Mouse (Mus musculus) liver, embryonic 14.5 days (tissue): Measurements from ENCODE around the gene Pkdcc. TPM values are rescaled to one million over a fixed set of nuclear protein-coding genes. Genes with fewer than 3 reads are reported as not detected.

Experiments
- ATAC-seq: fragments of 200-750 bp; cut with Nextera tagmentation; 2 replicates; pipeline ENCODE4 v1.8.0; 2017; ENCODE audit warnings: moderate number of reproducible peaks, mild to moderate bottlenecking, moderate library complexity; ENCODE audit not compliant: insufficient read depth
- DNase-seq, 3 experiments: peaks; one replicate each; pipeline ENCODE4 v3.0.0-alpha.2; 2012 to 2013; ENCODE audit warnings: low read depth in 3 of 3, low spot score in 3 of 3
- H3K27ac ChIP-seq: fragments of 300-500 bp; sonication (generic); 2 replicates; pipeline ENCODE4 v1.5.1; 2014; ENCODE audit warnings: moderate library complexity, mild to moderate bottlenecking, control low read depth, inconsistent platforms
- H3K27me3 ChIP-seq: fragments of 300-500 bp; sonication (generic); 2 replicates; pipeline ENCODE4 v1.6.1; 2014; ENCODE audit warnings: mild to moderate bottlenecking, low read length, moderate library complexity; ENCODE audit not compliant: control insufficient read depth, insufficient read depth
- H3K36me3 ChIP-seq: fragments of 300-500 bp; sonication (generic); replicated peaks from 2 replicates; pipeline ENCODE4 v1.6.1; 2014; ENCODE audit warnings: low read depth; ENCODE audit not compliant: control insufficient read depth, insufficient read depth
- H3K4me1 ChIP-seq, 2 experiments: fragments of 200-500 bp in 1 of 2; fragments of 300-500 bp in 1 of 2; sonication (generic) in 1 of 2; replicated peaks; 2 replicates each; pipeline ENCODE4 v1.6.1; 2012 to 2014; ENCODE audit warnings: antibody characterized with exemption in 1 of 2, inconsistent platforms in 1 of 2, low read length in 1 of 2; ENCODE audit not compliant: control insufficient read depth in 2 of 2, insufficient read depth in 2 of 2
- H3K4me2 ChIP-seq: fragments of 300-500 bp; sonication (generic); 2 replicates; pipeline ENCODE4 v1.6.1; 2014; ENCODE audit warnings: low read depth, mild to moderate bottlenecking, control low read depth, moderate library complexity
- H3K4me3 ChIP-seq, 2 experiments: fragments of 200-500 bp in 1 of 2; fragments of 300-500 bp in 1 of 2; sonication (generic) in 1 of 2; 2 replicates each; pipeline ENCODE4 v1.5.1; 2012 to 2014; ENCODE audit warnings: low read depth in 2 of 2, low read length in 2 of 2, mild to moderate bottlenecking in 2 of 2, control low read depth in 1 of 2, inconsistent platforms in 1 of 2, moderate library complexity in 1 of 2; ENCODE audit not compliant: insufficient read depth in 1 of 2
- H3K9ac ChIP-seq: fragments of 300-500 bp; sonication (generic); replicated peaks from 2 replicates; pipeline ENCODE4 v1.6.1; 2014; ENCODE audit warnings: mild to moderate bottlenecking, control low read depth, moderate library complexity
- H3K9me3 ChIP-seq: fragments of 300-500 bp; sonication (generic); 2 replicates; pipeline ENCODE4 v1.6.1; 2016; ENCODE audit warnings: low read length, mixed read lengths; ENCODE audit not compliant: control insufficient read depth
- CTCF ChIP-seq: IDR thresholded peaks from 2 replicates; pipeline ENCODE4 v1.5.1; 2016; ENCODE audit warnings: antibody characterized with exemption, low read depth, control low read depth
- EP300 ChIP-seq: IDR thresholded peaks from 2 replicates; pipeline ENCODE4 v1.6.1; 2016; ENCODE audit warnings: antibody characterized with exemption, low read depth
- WGBS: fragments of 180-500 bp; shearing (Covaris S2); extraction: QIAGEN DNeasy Blood & Tissue Kit; methylation state at CpG from one replicate; pipeline ENCODE4 v1.1.7; 2014; ENCODE audit not compliant: insufficient replicate concordance; 5-methylcytosine and 5-hydroxymethylcytosine counted together
- polyA plus RNA-seq, 2 experiments: library from polyadenylated mRNA; depleted of rRNA in 1 of 2; stranded (reverse) in 1 of 2; unstranded in 1 of 2; fragments of >200 nt; fragmentation: Nextera tagmentation in 1 of 2; extraction: Ambion mirVana in 1 of 2; gene quantifications; 2 replicates each; pipeline versions ENCODE4 v1.2.1 to v1.2.3; 2012 to 2014

Pkdcc gene
- polyA plus RNA-seq (2012; rRNA removed) (14.7 and 15.3 TPM in 2 replicates), polyA plus RNA-seq (2014; fragmentation: Nextera tagmentation; extraction: Ambion mirVana) (2.3 and 2.8 TPM in 2 replicates)

DNA sequence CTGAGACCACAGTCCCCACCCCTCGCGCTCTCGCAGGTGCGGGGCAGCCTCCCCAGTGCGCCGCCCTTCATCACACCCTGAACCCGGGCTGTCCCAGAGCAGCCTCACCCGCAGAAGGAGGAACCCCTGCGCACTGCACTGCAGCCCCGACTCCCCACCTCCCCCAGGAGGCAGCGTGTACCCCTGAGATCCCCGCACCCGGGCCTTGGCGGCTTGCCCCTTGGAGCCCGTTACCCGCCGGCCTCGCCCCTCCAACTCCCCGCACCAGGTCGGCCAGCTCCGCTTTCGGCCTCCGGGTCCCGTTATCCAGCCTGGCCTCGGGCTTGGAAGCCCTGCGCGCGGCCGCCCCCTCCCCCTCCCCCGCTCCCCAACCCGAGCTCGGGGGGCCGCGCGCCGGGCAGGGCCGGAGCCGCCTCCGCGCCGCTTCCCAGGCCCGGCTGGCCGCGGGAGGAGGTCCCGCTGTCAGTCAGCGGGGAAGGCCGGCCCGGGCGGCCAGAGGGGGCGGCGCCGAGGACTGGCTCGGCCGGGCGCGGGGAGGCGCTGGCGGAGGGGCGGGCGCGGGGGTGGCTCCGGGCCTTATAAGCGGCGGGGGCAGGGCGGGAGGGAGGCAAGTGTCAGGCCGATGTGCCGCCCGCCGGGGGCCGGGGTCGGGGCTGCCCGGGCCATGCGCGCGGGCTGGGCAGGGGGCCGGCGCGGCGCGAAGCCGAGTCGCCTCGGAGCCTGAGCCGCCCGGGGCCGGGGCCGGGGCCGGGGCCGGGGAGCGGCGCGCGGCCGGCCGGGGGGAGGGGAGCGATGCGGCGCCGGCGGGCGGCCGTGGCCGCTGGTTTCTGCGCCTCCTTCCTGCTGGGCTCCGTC is at the start of gene Pkdcc:
TSS of gene Pkdcc (plus strand) at position 619 of the 855 bp plus-strand sequence.
- H3K27ac ChIP-seq, result no peak within 1 kb of the TSS
- H3K27me3 ChIP-seq, result peaks cover 29% of the 10 kb centered on the region
- H3K4me1 ChIP-seq, result peaks cover 0 to 19% of the 10 kb centered on the region in 2 experiments; a peak in 2 of 4 replicates
- DNase-seq, result peak in 2 of 3 experiments; percentile 22 to 26
- TF ChIP-seq CTCF (no peak), EP300 (no peak)
- H3K4me3 ChIP-seq, result peak within 1 kb of the TSS; percentile 48 to 56
- peak within 1 kb of the TSS; percentile 40 for H3K9ac ChIP-seq
- H3K36me3 ChIP-seq, result no peaks in the 10 kb centered on the region
- under 1% methylated on average over 69 of the region's 105 CpGs for WGBS
- H3K9me3 ChIP-seq, result no peaks in the 10 kb centered on the region
- ATAC-seq, result peak; percentile 73
- peak within 1 kb of the TSS; percentile 59 for H3K4me2 ChIP-seq

DNA sequence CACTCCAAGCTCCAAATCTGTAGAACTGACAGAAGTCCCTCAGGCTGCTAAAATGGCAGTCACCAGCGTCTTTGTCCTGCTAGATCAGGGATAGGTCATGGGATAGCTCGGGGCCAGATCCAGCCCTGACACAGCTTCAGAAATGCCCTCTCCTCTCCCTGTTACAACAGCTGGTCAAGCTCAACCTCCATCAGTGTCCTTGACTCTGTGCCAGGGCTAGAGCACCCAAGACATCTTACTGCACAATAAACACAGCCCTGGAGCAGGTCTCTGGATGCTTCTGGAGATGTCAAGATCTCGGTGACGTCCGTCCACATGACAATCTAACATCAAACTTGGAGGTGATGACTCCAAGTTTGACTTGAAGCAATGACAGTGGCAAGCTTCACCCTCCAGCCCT is 48.9 kb upstream of the Pkdcc start:
- DNase-seq (no peak), ATAC-seq (no peak)
- WGBS, result 58% methylated on average over 5 of the region's 5 CpGs
- Histone ChIP-seq H3K27ac (no peak overlapping the region), H3K9me3 (no peaks in the 10 kb centered on the region), H3K4me2 (no peak overlapping the region), H3K9ac (no peak overlapping the region), H3K4me3 (no peak overlapping the region), H3K4me1 (no peaks in the 10 kb centered on the region; a peak in 1 of 4 replicates), H3K36me3 (no peaks in the 10 kb centered on the region), H3K27me3 (no peaks in the 10 kb centered on the region)
- TF ChIP-seq EP300 (no peak), CTCF (no peak)

DNA sequence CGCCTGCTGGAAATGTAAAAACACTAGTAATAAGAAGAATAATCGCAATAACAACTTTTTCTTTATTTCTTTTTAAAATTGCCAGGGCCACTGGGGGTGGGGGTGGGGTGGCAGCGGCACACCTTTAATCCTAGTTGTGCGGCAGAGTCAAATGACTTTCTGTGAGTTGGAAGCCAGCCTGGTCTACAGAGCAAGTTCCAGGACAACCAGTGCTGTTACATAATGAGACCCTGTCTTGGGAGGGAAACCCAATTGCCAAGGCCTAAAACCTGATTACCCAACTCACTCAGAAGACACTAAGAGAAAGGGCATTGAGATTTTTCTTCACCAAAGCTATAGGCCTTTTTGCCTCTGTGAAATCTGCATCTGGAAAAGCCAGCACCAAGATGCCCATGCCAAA is 38.9 kb upstream of the Pkdcc start:
- H3K36me3 ChIP-seq, result no peaks in the 10 kb centered on the region
- H3K27me3 ChIP-seq, result no peaks in the 10 kb centered on the region
- no peak for ATAC-seq
- peaks cover 0 to 10% of the 10 kb centered on the region in 2 experiments; a peak in 2 of 4 replicates for H3K4me1 ChIP-seq
- no peak overlapping the region for H3K27ac ChIP-seq
- no peak overlapping the region for H3K4me2 ChIP-seq
- H3K9ac ChIP-seq, result no peak overlapping the region
- H3K4me3 ChIP-seq, result no peak overlapping the region
- no peaks in the 10 kb centered on the region for H3K9me3 ChIP-seq
- 71% methylated on average over 4 of the region's 4 CpGs for WGBS
- no peak for TF ChIP-seq EP300
- no peak for TF ChIP-seq CTCF
- no peak for DNase-seq

DNA sequence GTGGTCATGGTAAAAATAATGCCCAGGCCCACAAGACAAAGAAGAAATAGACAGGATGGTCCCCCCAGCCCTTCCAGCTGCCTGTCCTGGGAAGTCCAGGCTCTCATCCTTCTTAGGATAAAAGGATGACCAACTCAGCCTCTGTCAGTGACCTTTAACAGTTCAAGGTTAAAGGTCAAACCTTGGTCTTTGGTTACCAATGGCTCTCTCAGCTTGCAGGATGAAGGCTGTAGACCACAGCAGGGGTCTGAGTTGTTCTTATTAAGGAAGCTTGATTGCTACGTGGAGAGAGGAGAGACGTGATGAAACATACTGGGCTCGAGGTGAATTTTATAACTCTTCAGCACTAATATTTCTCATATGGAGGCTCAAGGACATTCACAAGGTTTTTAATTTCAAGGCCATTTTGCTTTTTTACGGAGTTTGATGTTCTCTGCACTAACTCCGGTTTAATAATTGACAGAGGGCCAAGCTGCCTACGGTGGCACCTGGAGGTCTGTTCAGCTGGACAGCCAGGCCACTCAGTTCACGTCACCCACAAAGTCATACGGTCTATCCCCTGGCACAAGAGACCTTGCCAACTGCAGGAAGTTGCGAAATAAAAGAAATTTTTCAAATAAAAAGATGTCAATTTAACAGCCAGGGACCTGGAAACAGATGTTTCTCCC is 36.5 kb upstream of the Pkdcc start:
- Histone ChIP-seq H3K27me3 (no peaks in the 10 kb centered on the region), H3K9me3 (no peaks in the 10 kb centered on the region), H3K27ac (no peak overlapping the region), H3K4me3 (no peak overlapping the region), H3K4me2 (no peak overlapping the region), H3K4me1 (peaks cover 0 to 10% of the 10 kb centered on the region in 2 experiments; a peak in 2 of 4 replicates), H3K9ac (no peak overlapping the region), H3K36me3 (no peaks in the 10 kb centered on the region)
- WGBS, result 55% methylated on average over 9 of the region's 9 CpGs
- DNase-seq (no peak), ATAC-seq (no peak)
- TF ChIP-seq EP300 (no peak), CTCF (no peak)

DNA sequence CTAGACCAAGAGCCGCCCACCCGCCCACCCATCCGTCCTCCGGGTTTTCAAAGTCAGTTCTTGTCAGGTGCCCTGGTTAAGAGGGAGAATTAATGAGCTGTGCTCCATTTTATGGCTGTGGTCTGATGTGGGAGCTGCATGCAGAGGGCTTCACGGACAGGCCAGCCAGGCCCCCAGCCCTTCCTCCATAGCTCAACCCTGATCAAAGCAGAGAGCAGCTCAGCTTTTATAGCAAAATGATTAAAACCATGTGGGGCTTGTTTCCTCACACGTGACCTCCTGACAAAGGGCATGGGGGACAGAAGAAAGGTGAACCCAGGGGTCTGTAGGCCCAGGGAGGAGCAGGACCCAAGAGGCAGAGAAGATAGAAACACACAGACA is 36.0 kb upstream of the Pkdcc start:
- Histone ChIP-seq H3K4me3 (no peak overlapping the region), H3K9ac (no peak overlapping the region), H3K9me3 (no peaks in the 10 kb centered on the region), H3K4me1 (peaks cover 0 to 10% of the 10 kb centered on the region in 2 experiments; a peak in 2 of 4 replicates), H3K4me2 (no peak overlapping the region), H3K27ac (no peak overlapping the region), H3K27me3 (no peaks in the 10 kb centered on the region), H3K36me3 (no peaks in the 10 kb centered on the region)
- ATAC-seq (no peak), DNase-seq (no peak)
- WGBS, result 52% methylated on average over 6 of the region's 6 CpGs
- TF ChIP-seq EP300 (no peak), CTCF (no peak)
